Mouse (Mus musculus) embryonic facial prominence, embryonic 11.5 days (tissue): ENCODE data around the gene Dhx34. TPM values are rescaled to one million over a fixed set of nuclear protein-coding genes. Genes with fewer than 3 reads are reported as not detected.

ENCODE experiments used
- ATAC-seq: fragments of 200-750 bp; cut with Nextera tagmentation; replicated peaks from 2 replicates; pipeline ENCODE4 v1.8.0; 2017; ENCODE audit warnings: low read depth; ENCODE audit not compliant: insufficient number of reproducible peaks, low FRiP score, low TSS enrichment
- DNase-seq: peaks from one replicate; pipeline ENCODE4 v3.0.0-alpha.2; 2015; ENCODE audit warnings: low spot score
- H3K27ac ChIP-seq: fragments of 300-500 bp; sonication (generic); replicated peaks from 2 replicates; pipeline ENCODE4 v1.5.1; 2014; ENCODE audit warnings: mild to moderate bottlenecking, low read depth, low read length, control low read depth
- H3K27me3 ChIP-seq: fragments of 300-500 bp; sonication (generic); 2 replicates; pipeline ENCODE4 v1.6.1; 2014; ENCODE audit warnings: mild to moderate bottlenecking, low read length, moderate library complexity, mixed read lengths; ENCODE audit not compliant: control insufficient read depth, insufficient read depth
- H3K36me3 ChIP-seq: fragments of 300-500 bp; sonication (generic); replicated peaks from 2 replicates; pipeline ENCODE4 v1.6.1; 2014; ENCODE audit warnings: low read depth, mild to moderate bottlenecking, low read length, moderate library complexity, mixed read lengths; ENCODE audit not compliant: control insufficient read depth, insufficient read depth
- H3K4me1 ChIP-seq: fragments of 300-500 bp; sonication (generic); 2 replicates; pipeline ENCODE4 v1.6.1; 2014; ENCODE audit warnings: low read length, mixed read lengths; ENCODE audit not compliant: control insufficient read depth, insufficient read depth
- H3K4me2 ChIP-seq: fragments of 300-500 bp; sonication (generic); 2 replicates; pipeline ENCODE4 v1.6.1; 2014; ENCODE audit warnings: low read depth, mild to moderate bottlenecking, control low read depth, low read length, moderate library complexity
- H3K4me3 ChIP-seq: fragments of 300-500 bp; sonication (generic); 2 replicates; pipeline ENCODE4 v1.5.1; 2014; ENCODE audit warnings: low read depth, low read length, control low read depth
- H3K9ac ChIP-seq: fragments of 300-500 bp; sonication (generic); replicated peaks from 2 replicates; pipeline ENCODE4 v1.6.1; 2014; ENCODE audit warnings: mild to moderate bottlenecking, control low read depth, low read length
- H3K9me3 ChIP-seq: fragments of 300-500 bp; sonication (generic); replicated peaks from 2 replicates; pipeline ENCODE4 v1.6.1; 2016; ENCODE audit warnings: mild to moderate bottlenecking, low read length, inconsistent platforms, mixed read lengths; ENCODE audit not compliant: control insufficient read depth
- WGBS: fragments of 180-500 bp; shearing (Covaris S2); extraction: QIAGEN DNeasy Blood & Tissue Kit; methylation state at CpG from one replicate; pipeline ENCODE4 v1.1.7; 2014; 5-methylcytosine and 5-hydroxymethylcytosine counted together
- polyA plus RNA-seq: library from polyadenylated mRNA; unstranded; fragments of >200 nt; fragmentation: Nextera tagmentation; extraction: Ambion mirVana; gene quantifications from 2 replicates; pipeline ENCODE4 v1.2.1, GENCODE M21; 2014

Gene Dhx34
- polyA plus RNA-seq, 1 experiment from 2014 or later = 6.6 TPM

DNA sequence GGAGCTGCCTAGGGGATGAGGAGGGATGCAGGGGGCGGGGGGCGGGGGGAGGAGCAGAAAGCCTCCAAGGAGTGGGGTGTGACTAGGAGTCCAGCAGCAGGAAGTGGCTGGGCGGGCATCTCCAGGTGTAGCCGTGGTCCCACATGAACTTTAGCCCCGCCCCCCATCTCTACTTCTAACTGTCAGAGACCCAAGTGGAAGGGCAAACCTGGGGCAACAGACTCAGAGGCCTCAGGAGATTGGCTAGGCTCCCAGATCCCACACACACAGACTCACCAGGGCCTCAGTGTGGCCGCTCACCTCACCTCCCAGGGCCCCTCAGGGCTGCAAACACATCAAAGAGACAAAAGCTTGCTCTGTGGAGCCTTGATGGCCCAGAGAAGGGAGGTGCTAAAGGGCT, 25.2 kb downstream of the Dhx34 start:
- ATAC-seq (no peak), DNase-seq (no peak)
- Histone ChIP-seq H3K4me3 (no peak overlapping the region), H3K36me3 (no peaks in the 10 kb centered on the region; the same call in 1 of the 2 replicates), H3K27ac (no peak overlapping the region), H3K27me3 (no peaks in the 10 kb centered on the region), H3K4me2 (no peak overlapping the region), H3K4me1 (no peaks in the 10 kb centered on the region), H3K9ac (no peak overlapping the region), H3K9me3 (no peaks in the 10 kb centered on the region)
- 78% methylated on average over 6 of the region's 6 CpGs for WGBS

DNA sequence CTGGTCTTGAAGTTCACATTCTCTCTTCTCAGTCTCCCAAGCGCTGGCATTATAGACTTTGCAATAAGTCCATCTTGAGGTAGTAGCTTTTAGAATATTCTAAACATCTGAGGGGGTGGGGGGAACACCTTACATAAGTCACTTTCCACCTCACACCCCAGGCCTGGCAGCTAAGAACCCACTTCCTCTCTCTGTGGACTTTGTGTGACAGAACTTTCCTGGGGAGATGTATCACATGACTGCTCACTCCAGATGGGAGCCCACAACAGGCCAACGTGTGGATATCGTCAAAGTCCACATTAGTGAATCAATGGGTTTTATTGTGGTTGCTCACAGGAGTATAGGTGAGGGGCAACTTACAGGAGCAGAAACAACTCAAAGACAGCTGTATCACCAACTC, 28.1 kb downstream of the Dhx34 start:
- H3K27ac ChIP-seq = no peak overlapping the region
- 52% methylated on average over 3 of the region's 3 CpGs for WGBS
- no peak for DNase-seq
- ATAC-seq = no peak
- no peaks in the 10 kb centered on the region for H3K4me1 ChIP-seq
- H3K9ac ChIP-seq = no peak overlapping the region
- H3K4me2 ChIP-seq = no peak overlapping the region
- no peaks in the 10 kb centered on the region for H3K9me3 ChIP-seq
- H3K27me3 ChIP-seq = no peaks in the 10 kb centered on the region
- no peaks in the 10 kb centered on the region for H3K36me3 ChIP-seq
- no peak overlapping the region for H3K4me3 ChIP-seq

DNA sequence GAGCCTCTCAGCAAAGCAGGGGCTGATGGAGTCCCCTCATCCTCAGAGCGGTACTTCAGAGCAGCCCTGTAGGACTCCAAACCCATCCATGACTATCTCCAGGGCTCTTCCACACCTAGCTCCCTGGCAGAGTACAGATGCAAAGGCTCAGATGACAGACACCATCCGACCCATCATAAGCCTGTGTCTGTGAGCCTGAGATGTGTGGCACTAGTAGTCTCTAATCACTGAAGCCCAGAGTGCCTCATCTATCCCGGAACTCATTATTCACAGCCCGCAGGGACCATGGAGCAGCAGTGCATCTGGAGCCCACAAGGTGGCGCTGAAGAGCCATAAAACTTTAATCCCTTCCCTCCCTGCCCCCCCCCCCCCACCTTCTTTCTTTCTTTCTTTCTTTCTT, 29.5 kb downstream of the Dhx34 start:
- ATAC-seq = no peak

GRCm38 (mm10) chr7:16187494-16187893, 34.3 kb downstream of the Dhx34 start:
- WGBS = 85% methylated on average over 8 of the region's 8 CpGs
- Histone ChIP-seq H3K9ac (no peak overlapping the region), H3K4me2 (no peak overlapping the region), H3K4me1 (no peaks in the 10 kb centered on the region), H3K4me3 (no peak overlapping the region), H3K36me3 (no peaks in the 10 kb centered on the region; the same call in 1 of the 2 replicates), H3K27me3 (no peaks in the 10 kb centered on the region), H3K9me3 (no peaks in the 10 kb centered on the region), H3K27ac (no peak overlapping the region)
- no peak for ATAC-seq
- no peak for DNase-seq

More for the DNA sequence above, 29.5 kb downstream of the Dhx34 start:
- H3K27me3 ChIP-seq = no peaks in the 10 kb centered on the region
- H3K36me3 ChIP-seq = no peaks in the 10 kb centered on the region
- H3K4me3 ChIP-seq = no peak overlapping the region
- no peak overlapping the region for H3K27ac ChIP-seq
- no peak overlapping the region for H3K4me2 ChIP-seq
- no peak overlapping the region for H3K9ac ChIP-seq
- DNase-seq = peak; percentile 84
- 17% methylated on average over 5 of the region's 5 CpGs for WGBS
- H3K4me1 ChIP-seq = no peaks in the 10 kb centered on the region
- H3K9me3 ChIP-seq = no peaks in the 10 kb centered on the region

GRCm38 (mm10) chr7:16183663-16184062, 38.2 kb downstream of the Dhx34 start:
- 21% methylated on average over 8 of the region's 8 CpGs for WGBS
- Histone ChIP-seq H3K27ac (no peak overlapping the region), H3K27me3 (no peaks in the 10 kb centered on the region), H3K9me3 (no peaks in the 10 kb centered on the region), H3K36me3 (no peaks in the 10 kb centered on the region; the same call in 1 of the 2 replicates), H3K4me3 (no peak overlapping the region), H3K4me2 (no peak overlapping the region), H3K4me1 (no peaks in the 10 kb centered on the region), H3K9ac (no peak overlapping the region)
- DNase-seq = peak; percentile 81
- no peak for ATAC-seq

- Histone ChIP-seq H3K27ac (no peak overlapping the region), H3K9me3 (no peaks in the 10 kb centered on the region), H3K36me3 (no peaks in the 10 kb centered on the region), H3K4me1 (no peaks in the 10 kb centered on the region), H3K27me3 (no peaks in the 10 kb centered on the region), H3K4me2 (no peak overlapping the region), H3K4me3 (no peak overlapping the region), H3K9ac (no peak overlapping the region)
- 80% methylated on average over 4 of the region's 4 CpGs for WGBS
- DNase-seq (no peak), ATAC-seq (no peak)
These were observed 43.7 kb downstream of the Dhx34 start for GRCm38 (mm10) chr7:16178114-16178513.

GRCm38 (mm10) chr7:16175542-16175931, 46.3 kb downstream of the Dhx34 start:
- ATAC-seq (peak; percentile 19), DNase-seq (no peak)
- 0% methylated on average over 10 of the region's 10 CpGs for WGBS
- Histone ChIP-seq H3K9ac (peak overlapping the region; percentile 74), H3K9me3 (no peaks in the 10 kb centered on the region), H3K4me1 (no peaks in the 10 kb centered on the region), H3K27ac (0 out of 2 replicates have a peak overlapping the region, but pooled peaks have one; percentile 28), H3K36me3 (no peaks in the 10 kb centered on the region), H3K4me3 (peak overlapping the region; percentile 55), H3K4me2 (peak overlapping the region; percentile 82), H3K27me3 (no peaks in the 10 kb centered on the region)

GRCm38 (mm10) chr7:16174597-16175541, 47.0 kb downstream of the Dhx34 start, which contains the start of gene Meis3:
TSS of gene Meis3 (plus strand) at chr7:16175090.
- H3K4me1 ChIP-seq = no peaks in the 10 kb centered on the region
- no peaks in the 10 kb centered on the region for H3K36me3 ChIP-seq
- no peaks in the 10 kb centered on the region for H3K27me3 ChIP-seq
- peak; percentile 88 for ATAC-seq
- under 1% methylated on average over 42 of the region's 42 CpGs for WGBS
- H3K4me3 ChIP-seq = peak within 1 kb of the TSS; percentile 55
- H3K9ac ChIP-seq = peak within 1 kb of the TSS; percentile 74
- peak within 1 kb of the TSS; percentile 28 for H3K27ac ChIP-seq
- peak; percentile 74 for DNase-seq
- no peaks in the 10 kb centered on the region for H3K9me3 ChIP-seq
- H3K4me2 ChIP-seq = peak within 1 kb of the TSS; percentile 82
